Mouse (Mus musculus) megakaryocyte-erythroid progenitor cell, adult 5 weeks (primary cell): ENCODE results near the gene Rpl6. TPM values are rescaled to one million over a fixed set of nuclear protein-coding genes. Genes with fewer than 3 reads are reported as not detected.

Source experiments
- polyA plus RNA-seq: library from polyadenylated mRNA; stranded (reverse); fragments of >175 nt; gene quantifications from 2 replicates; pipeline ENCODE4 v1.2.3, GENCODE M21; 2012

Gene Rpl6
- 495 and 623 TPM in 2 replicates for polyA plus RNA-seq

GRCm38 (mm10) chr5:121204132-121205089 is at the start of gene Rpl6:
TSS of gene Rpl6 (plus strand) at chr5:121204481.

GRCm38 (mm10) chr5:121190836-121191583 is 13.3 kb upstream of the Rpl6 start, which contains the start of gene Ptpn11:
TSS of gene Ptpn11 (minus strand) at chr5:121191397.

GRCm38 (mm10) chr5:121219980-121220731 is 15.9 kb downstream of the Rpl6 start, which contains the start of gene Hectd4:
TSS of gene Hectd4 (plus strand) at chr5:121220219.

Other genes with a start within 250 kb of the Rpl6 start
- 0.03 and 0.05 TPM in 2 replicates for gene Rph3a, start 194.4 kb upstream of the Rpl6 start, polyA plus RNA-seq
- 27.4 and 28.7 TPM in 2 replicates for gene Ptpn11, start 13.1 kb upstream of the Rpl6 start, polyA plus RNA-seq
- gene Hectd4, start 15.7 kb downstream of the Rpl6 start, polyA plus RNA-seq, result 12.3 and 17.2 TPM in 2 replicates
- 51.1 and 55.2 TPM in 2 replicates for gene Trafd1, start 181.2 kb downstream of the Rpl6 start, polyA plus RNA-seq
- gene Naa25, start 193.5 kb downstream of the Rpl6 start, polyA plus RNA-seq, result 4.3 and 4.7 TPM in 2 replicates
- gene Tmem116, start 247.4 kb downstream of the Rpl6 start, polyA plus RNA-seq, result 0.03 and 0.14 TPM in 2 replicates
- gene Erp29, start 248.0 kb downstream of the Rpl6 start, polyA plus RNA-seq, result 290 and 380 TPM in 2 replicates